Mouse (Mus musculus): ENCODE measurements around the gene Hyou1.

- TF ChIP-seq POLR2A (IDR thresholded peaks at IDR 0.05; ENCODE audit: extremely low read depth, insufficient read depth, low read length) (no peak), CTCF (IDR thresholded peaks at IDR 0.05; ENCODE audit: extremely low read depth, insufficient read depth, low read length) (no peak)
Observed at GRCm38 (mm10) chr9:44347166-44347565, 32.1 kb upstream of the Hyou1 start.

Measured in cortical plate, adult 2 months (tissue).